Mouse (Mus musculus) thymus, adult 2 months (tissue): ENCODE measurements at regions not wholly inside any gene's neighbourhood (a gene's known extent, or its start where the extent isn't known, plus 50 kb on each side); places are given as distances from the start of the nearest gene placed in this dataset.

ENCODE experiments used
- DNase-seq: peaks from one replicate; pipeline ENCODE4 v3.0.0; 2021
- H3K27ac ChIP-seq: fragments of 200-500 bp; 2 replicates; pipeline ENCODE4 v1.5.1; 2012; ENCODE audit warnings: low read length, control low read depth; ENCODE audit not compliant: control insufficient read depth, insufficient read depth
- H3K27me3 ChIP-seq: fragments of 200-500 bp; 2 replicates; pipeline ENCODE4 v1.6.1; 2012; ENCODE audit warnings: mild to moderate bottlenecking, low read length, moderate library complexity, mixed read lengths; ENCODE audit not compliant: control insufficient read depth, insufficient read depth
- H3K36me3 ChIP-seq: fragments of 200-500 bp; 2 replicates; pipeline ENCODE4 v1.6.1; 2012; ENCODE audit warnings: mild to moderate bottlenecking, low read length, moderate library complexity; ENCODE audit not compliant: control insufficient read depth, insufficient read depth
- H3K4me1 ChIP-seq: fragments of 200-500 bp; replicated peaks from 2 replicates; pipeline ENCODE4 v1.6.1; 2012; ENCODE audit warnings: low read length; ENCODE audit not compliant: control insufficient read depth, insufficient read depth
- H3K4me3 ChIP-seq: fragments of 200-500 bp; 2 replicates; pipeline ENCODE4 v1.5.1; 2012; ENCODE audit warnings: mild to moderate bottlenecking, low read length, control low read depth, moderate library complexity; ENCODE audit not compliant: control insufficient read depth, insufficient read depth
- CTCF ChIP-seq: fragments of 200-500 bp; IDR thresholded peaks from 2 replicates; pipeline ENCODE4 v1.5.1; 2012; ENCODE audit warnings: mild to moderate bottlenecking, control low read depth, low read length, moderate library complexity, borderline replicate concordance; ENCODE audit not compliant: control insufficient read depth, poor library complexity, insufficient read depth; ENCODE audit errors: extremely low read depth
- POLR2A ChIP-seq: fragments of 200-500 bp; IDR thresholded peaks from 2 replicates; pipeline ENCODE4 v1.6.1; 2012; ENCODE audit warnings: mild to moderate bottlenecking, low read length, control low read depth, moderate library complexity; ENCODE audit not compliant: control insufficient read depth, poor library complexity, insufficient read depth; ENCODE audit errors: extremely low read depth
- WGBS: fragments of 180-500 bp; shearing (Covaris S2); methylation state at CpG from one replicate; pipeline ENCODE4 v1.1.7; 2018; 5-methylcytosine and 5-hydroxymethylcytosine counted together

- TF ChIP-seq CTCF (no peak), POLR2A (no peak)
- H3K27me3 ChIP-seq: no peaks in the 10 kb centered on the region
- peak; percentile 51 for DNase-seq
- no peak overlapping the region for H3K27ac ChIP-seq
- no peak overlapping the region for H3K4me3 ChIP-seq
- peaks cover 9% of the 10 kb centered on the region for H3K4me1 ChIP-seq
- 9% methylated on average over 1 of the region's 1 CpGs for WGBS
- no peaks in the 10 kb centered on the region for H3K36me3 ChIP-seq
Observed at GRCm38 (mm10) chr12:16056216-16056615, 239.5 kb upstream of the Trib2 start.

GRCm38 (mm10) chr12:16054591-16054990 lies 237.9 kb upstream of the Trib2 start:
- 97% methylated on average over 2 of the region's 2 CpGs for WGBS
- H3K4me1 ChIP-seq: peaks cover 11% of the 10 kb centered on the region
- H3K27me3 ChIP-seq: no peaks in the 10 kb centered on the region
- DNase-seq: no peak
- H3K36me3 ChIP-seq: no peaks in the 10 kb centered on the region
- no peak overlapping the region for H3K27ac ChIP-seq
- no peak overlapping the region for H3K4me3 ChIP-seq
- TF ChIP-seq POLR2A (no peak), CTCF (no peak)

- Histone ChIP-seq H3K4me1 (peaks cover 11% of the 10 kb centered on the region), H3K4me3 (no peak overlapping the region), H3K27ac (no peak overlapping the region), H3K27me3 (no peaks in the 10 kb centered on the region), H3K36me3 (no peaks in the 10 kb centered on the region)
- no peak for DNase-seq
- TF ChIP-seq CTCF (no peak), POLR2A (no peak)
- WGBS: 88% methylated on average over 3 of the region's 3 CpGs
Observed at GRCm38 (mm10) chr12:16053735-16054134, 237.0 kb upstream of the Trib2 start.

GRCm38 (mm10) chr12:16052998-16053397 lies 236.3 kb upstream of the Trib2 start:
- H3K4me1 ChIP-seq: peaks cover 13% of the 10 kb centered on the region
- H3K4me3 ChIP-seq: no peak overlapping the region
- no peak for DNase-seq
- TF ChIP-seq POLR2A (no peak), CTCF (no peak)
- no peak overlapping the region for H3K27ac ChIP-seq
- H3K27me3 ChIP-seq: no peaks in the 10 kb centered on the region
- WGBS: 100% methylated on average over 1 of the region's 1 CpGs
- H3K36me3 ChIP-seq: no peaks in the 10 kb centered on the region

- H3K27me3 ChIP-seq: no peaks in the 10 kb centered on the region
- H3K4me1 ChIP-seq: peaks cover 15% of the 10 kb centered on the region
- 99% methylated on average over 3 of the region's 3 CpGs for WGBS
- no peak overlapping the region for H3K4me3 ChIP-seq
- no peak overlapping the region for H3K27ac ChIP-seq
- no peak for DNase-seq
- TF ChIP-seq POLR2A (no peak), CTCF (no peak)
- no peaks in the 10 kb centered on the region for H3K36me3 ChIP-seq
Observed at GRCm38 (mm10) chr12:16052353-16052752, 235.6 kb upstream of the Trib2 start.

- H3K27ac ChIP-seq: peak overlapping the region; percentile 39
Observed at GRCm38 (mm10) chr12:16051439-16051838, 234.7 kb upstream of the Trib2 start.

GRCm38 (mm10) chr12:16049545-16049944 lies 232.8 kb upstream of the Trib2 start:
- Histone ChIP-seq H3K36me3 (no peaks in the 10 kb centered on the region), H3K4me1 (peaks cover 10% of the 10 kb centered on the region), H3K4me3 (no peak overlapping the region), H3K27me3 (no peaks in the 10 kb centered on the region), H3K27ac (peak overlapping the region; percentile 89)
- TF ChIP-seq POLR2A: no peak
- TF ChIP-seq CTCF: no peak
- peak; percentile 76 for DNase-seq
- WGBS: 6% methylated on average over 4 of the region's 4 CpGs

More at GRCm38 (mm10) chr12:16051439-16051838, 234.7 kb upstream of the Trib2 start:
- 95% methylated on average over 2 of the region's 2 CpGs for WGBS
- no peak for DNase-seq
- no peak for TF ChIP-seq CTCF
- no peak for TF ChIP-seq POLR2A
- H3K36me3 ChIP-seq: no peaks in the 10 kb centered on the region
- H3K27me3 ChIP-seq: no peaks in the 10 kb centered on the region
- H3K4me3 ChIP-seq: no peak overlapping the region
- peaks cover 10% of the 10 kb centered on the region for H3K4me1 ChIP-seq
